Mouse (Mus musculus): ENCODE data around the gene Cytl1. TPM values are rescaled to one million over a fixed set of nuclear protein-coding genes. Genes with fewer than 3 reads are reported as not detected.

Gene Cytl1
- polyA plus RNA-seq, 1 experiment from 2014 or later, result 0.76 TPM

GRCm38 (mm10) chr5:37783306-37783705 lies 48.0 kb downstream of the Cytl1 start:
- no peak overlapping the region for H3K4me3 ChIP-seq (ENCODE audit: low read depth, low read length)
- no peaks in the 10 kb centered on the region for H3K4me1 ChIP-seq (replicated peaks; ENCODE audit: control insufficient read depth, insufficient read depth, low read length)
- no peak for ATAC-seq (ENCODE audit: low FRiP score)
- no peak overlapping the region for H3K27ac ChIP-seq (ENCODE audit: low read depth, low read length)
- no peak overlapping the region for H3K4me2 ChIP-seq (replicated peaks; ENCODE audit: low read depth, low read length)
- H3K9me3 ChIP-seq (ENCODE audit: control insufficient read depth, low read length), result no peaks in the 10 kb centered on the region
- no peak for DNase-seq (ENCODE audit: low spot score)
- no peaks in the 10 kb centered on the region for H3K36me3 ChIP-seq (ENCODE audit: control insufficient read depth, insufficient read depth, low read length)
- no peak overlapping the region for H3K9ac ChIP-seq (ENCODE audit: low read depth, low read length)
- WGBS, result 68% methylated on average over 8 of the region's 8 CpGs
- no peaks in the 10 kb centered on the region for H3K27me3 ChIP-seq (ENCODE audit: control insufficient read depth, insufficient read depth, low read length)

- WGBS, result 81% methylated on average over 9 of the region's 9 CpGs
- H3K9me3 ChIP-seq (ENCODE audit: control insufficient read depth, low read length), result no peaks in the 10 kb centered on the region
Measured at GRCm38 (mm10) chr5:37784847-37785391, 49.6 kb downstream of the Cytl1 start.

More at GRCm38 (mm10) chr5:37784847-37785391, 49.6 kb downstream of the Cytl1 start:
- Histone ChIP-seq H3K27me3 (ENCODE audit: control insufficient read depth, insufficient read depth, low read length) (no peaks in the 10 kb centered on the region), H3K36me3 (ENCODE audit: control insufficient read depth, insufficient read depth, low read length) (no peaks in the 10 kb centered on the region), H3K4me2 (replicated peaks; ENCODE audit: low read depth, low read length) (no peak overlapping the region), H3K9ac (ENCODE audit: low read depth, low read length) (no peak overlapping the region), H3K4me1 (replicated peaks; ENCODE audit: control insufficient read depth, insufficient read depth, low read length) (no peaks in the 10 kb centered on the region), H3K27ac (ENCODE audit: low read depth, low read length) (no peak overlapping the region), H3K4me3 (ENCODE audit: low read depth, low read length) (no peak overlapping the region)
- ATAC-seq (ENCODE audit: low FRiP score) (no peak), DNase-seq (ENCODE audit: low spot score) (no peak)

Other genes starting within 250 kb of the Cytl1 start
- 6.3 TPM in 2 replicates for gene Stk32b, start 18.3 kb upstream of the Cytl1 start, polyA plus RNA-seq (2014; fragmentation: Nextera tagmentation; extraction: Ambion mirVana)
- gene Msx1, start 89.1 kb downstream of the Cytl1 start, polyA plus RNA-seq (2014; fragmentation: Nextera tagmentation; extraction: Ambion mirVana), result 103 and 121 TPM in 2 replicates